Mouse (Mus musculus) lung, postnatal 14 days (tissue): ENCODE data around the gene Nrsn2.
"Not testable (repeated sequence)": the region's sequence is repeated elsewhere in the genome, so short reads cannot be mapped to it uniquely, and the experiment has no call there.

Experiments
- DNase-seq: peaks from one replicate; pipeline ENCODE4 v3.0.0; 2021

Gene Nrsn2

GRCm38 (mm10) chr2:152384191-152384590, 7.8 kb upstream of the Nrsn2 start:
- DNase-seq, result no peak

GRCm38 (mm10) chr2:152375652-152376344, 640 bp downstream of the Nrsn2 start:
- DNase-seq, result no peak

DNA sequence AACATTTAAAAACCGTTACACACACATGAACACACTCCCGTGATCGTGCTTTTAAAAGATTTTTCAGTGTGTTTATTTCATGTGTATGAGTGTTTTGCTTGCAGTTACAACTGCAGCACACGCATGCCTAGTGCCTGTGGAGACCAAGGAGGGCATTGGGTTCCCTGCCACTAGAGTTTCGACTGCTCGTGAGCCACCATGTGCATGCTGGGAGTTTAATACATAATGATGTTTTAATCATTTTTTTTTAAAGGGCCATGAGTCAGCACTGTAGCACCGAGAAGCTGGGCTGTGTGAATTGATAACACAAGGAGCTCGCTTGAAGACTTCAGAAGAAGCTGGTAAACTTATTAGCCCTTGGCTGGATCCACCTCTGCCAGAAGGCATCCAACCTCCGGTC, 2.9 kb downstream of the Nrsn2 start:
- DNase-seq, result no peak

GRCm38 (mm10) chr2:152372661-152373060, 3.8 kb downstream of the Nrsn2 start:
- DNase-seq, result no peak

DNA sequence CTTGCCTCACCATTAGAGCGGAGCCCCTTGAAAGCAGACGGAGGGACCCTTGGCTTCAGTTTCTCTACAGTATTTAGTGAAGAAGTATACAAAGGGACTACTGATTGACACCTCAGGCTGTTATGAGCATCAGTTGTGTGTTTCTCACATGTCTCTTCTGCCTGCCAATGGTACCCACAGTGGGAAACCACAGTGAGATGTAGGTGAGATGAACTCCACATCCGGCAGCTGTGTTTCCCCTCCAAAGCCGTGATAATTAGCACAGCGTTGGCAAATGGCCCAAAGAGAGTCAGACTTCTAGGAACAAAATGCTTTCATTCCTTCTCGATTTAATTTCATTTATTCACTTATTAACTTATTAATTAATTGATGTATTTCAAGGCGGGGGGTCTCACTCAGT, 4.3 kb downstream of the Nrsn2 start:
- no peak for DNase-seq

DNA sequence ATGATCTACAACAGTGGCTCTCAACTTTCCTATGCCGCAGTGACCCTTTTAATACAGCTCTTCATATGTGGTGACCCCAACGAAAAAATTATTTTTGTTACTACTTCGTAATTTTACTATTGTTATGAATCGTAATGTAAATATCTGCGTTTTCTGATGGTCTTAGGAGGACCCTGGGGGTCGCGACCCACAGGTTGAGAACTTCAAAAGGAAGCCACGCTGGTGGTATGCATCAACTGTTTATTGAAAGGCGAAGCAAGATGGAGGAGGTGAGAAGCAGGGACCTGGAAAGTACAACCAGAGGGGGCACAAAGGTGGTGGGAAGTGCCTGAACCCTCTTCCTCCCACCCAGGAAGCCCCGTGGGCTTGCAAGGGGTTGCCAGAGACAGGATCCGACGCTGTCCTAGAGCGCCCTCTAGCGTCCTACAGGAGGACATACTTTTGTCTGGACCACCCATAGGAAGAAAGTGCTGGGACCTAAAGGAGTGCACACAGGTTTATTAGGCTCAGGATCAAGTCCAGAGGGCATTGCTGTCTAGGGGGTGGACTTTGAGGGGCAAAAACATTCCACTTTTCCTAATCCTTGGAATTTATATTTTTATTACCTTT, 7.8 kb downstream of the Nrsn2 start:
- peak; percentile 76 for DNase-seq

DNA sequence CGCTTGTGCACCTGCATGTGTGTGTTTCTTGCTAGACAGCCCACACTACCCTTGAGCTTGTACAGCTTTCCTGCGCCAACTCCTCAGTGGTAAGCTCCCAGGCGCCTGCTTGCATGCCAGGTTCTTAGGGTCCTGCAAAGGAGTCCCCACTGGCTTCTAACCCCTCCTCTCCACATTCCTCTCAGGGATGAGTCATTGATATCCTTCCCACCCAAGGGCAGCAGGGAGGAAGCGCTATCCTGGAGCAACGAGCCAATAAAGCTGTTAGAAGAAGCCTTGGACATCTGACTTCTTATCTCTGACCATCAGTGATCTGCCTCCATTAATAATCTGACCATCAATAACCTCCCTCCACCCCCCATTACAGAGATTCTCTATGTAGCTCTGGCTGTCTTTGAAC, 8.5 kb downstream of the Nrsn2 start:
- no peak for DNase-seq

DNA sequence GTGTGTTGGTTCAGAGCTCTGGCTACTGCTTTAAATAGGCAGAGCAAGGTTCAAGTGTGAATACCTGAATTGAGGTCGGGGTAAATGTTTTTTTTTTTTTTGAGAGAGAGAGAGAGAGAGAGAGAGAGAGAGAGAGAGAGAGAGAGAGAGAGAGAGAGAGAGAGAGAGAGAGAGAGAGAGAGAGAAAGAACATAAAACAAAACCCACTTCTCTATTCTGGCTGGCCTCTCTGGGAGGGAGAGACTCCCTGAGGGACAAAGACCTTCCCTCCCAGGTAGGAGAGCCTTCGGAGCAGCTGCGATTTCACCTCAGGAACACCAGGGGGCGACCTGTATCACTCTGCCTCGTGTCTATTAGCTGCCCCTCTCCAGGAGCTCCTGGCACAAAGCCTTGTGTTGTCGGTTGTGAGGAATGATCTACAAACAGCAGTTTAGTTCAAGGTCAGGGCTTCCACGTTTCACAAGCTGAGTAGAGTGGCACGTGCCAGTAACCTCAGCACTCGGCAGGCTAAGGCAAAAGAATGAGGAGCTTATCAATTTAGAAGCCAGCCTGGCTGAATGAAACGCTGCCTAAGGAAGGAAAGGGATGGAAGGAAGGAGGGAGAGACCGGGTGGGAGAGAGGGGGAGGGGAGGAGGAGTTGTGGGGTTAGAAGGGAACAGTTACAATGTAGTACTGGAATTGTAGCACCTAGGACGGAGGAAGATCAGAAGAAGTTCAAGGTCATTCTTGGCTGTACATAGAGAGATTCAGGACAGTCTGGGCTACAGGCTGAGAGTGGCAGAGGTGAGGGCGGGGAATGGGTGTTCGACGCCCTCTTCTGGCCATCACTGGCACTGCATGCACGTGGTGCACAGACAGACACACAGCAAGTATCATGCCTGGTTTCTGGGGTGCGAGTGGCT, 12.9 kb downstream of the Nrsn2 start:
- DNase-seq, result peak; percentile 81

DNA sequence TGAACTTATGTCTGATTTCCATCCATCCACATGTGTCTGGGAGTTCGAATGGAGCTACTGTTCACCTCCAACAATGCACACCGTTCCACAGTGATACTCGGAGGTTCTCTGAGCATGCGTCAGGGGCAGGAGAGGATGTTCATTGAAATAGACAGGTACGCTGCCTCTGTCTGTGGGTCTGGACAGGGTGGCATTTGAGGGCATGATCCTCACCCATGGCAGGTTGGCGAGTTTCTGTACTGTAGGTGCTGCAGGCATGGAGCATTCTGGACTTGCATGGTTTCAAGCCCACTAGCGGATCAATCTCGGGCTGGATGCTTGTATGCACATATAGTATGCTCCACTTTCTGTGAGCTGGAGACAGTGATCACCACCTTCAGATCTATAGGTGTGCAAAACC, 15.2 kb downstream of the Nrsn2 start:
- DNase-seq, result no peak

DNA sequence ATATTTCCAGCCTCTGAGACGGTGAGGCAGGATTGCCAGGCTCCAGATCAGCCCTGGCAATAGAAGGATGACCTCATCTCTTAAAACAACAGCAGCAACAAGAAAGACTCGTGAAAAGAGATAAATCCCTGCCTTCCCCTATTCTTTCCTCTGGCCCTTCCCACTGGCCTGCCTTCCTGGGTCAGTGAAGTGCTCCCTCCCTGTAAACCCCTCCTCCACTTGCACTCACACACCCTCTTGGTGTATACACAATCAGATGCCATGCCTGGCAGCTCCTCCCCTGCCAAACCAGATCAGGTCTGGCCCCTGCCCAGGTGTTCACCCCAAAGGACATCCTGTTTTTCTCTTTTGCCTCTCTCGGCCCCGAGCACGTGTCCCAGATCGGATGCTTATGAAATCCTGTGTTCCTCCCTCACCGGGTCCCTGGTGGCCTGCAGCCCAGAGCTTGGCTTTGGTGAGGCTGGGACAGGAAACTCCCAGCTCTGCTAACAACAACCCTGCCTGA, 16.1 kb downstream of the Nrsn2 start:
- DNase-seq, result peak; percentile 77

DNA sequence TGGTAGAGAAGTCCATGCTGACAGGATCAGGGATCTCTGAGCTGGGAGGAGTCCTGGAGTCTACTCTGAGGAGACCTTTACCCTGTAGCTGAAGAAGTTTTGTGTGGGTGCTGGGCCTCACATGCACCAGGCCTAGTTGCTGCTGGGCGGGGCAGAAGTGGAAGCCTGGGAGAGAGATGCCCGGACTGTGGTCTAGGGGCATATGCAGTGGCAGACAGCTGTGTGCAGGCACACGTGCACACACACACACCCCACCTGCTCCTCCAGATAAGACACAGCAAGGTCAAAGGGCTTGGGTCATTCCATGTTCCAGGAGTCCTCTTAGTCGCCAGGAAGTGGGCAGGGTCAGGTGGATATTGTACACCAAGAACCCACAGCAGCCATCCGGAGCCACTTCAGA, 16.8 kb downstream of the Nrsn2 start:
- DNase-seq, result no peak

GRCm38 (mm10) chr2:152358977-152359376, 17.5 kb downstream of the Nrsn2 start:
- DNase-seq, result not testable (repeated sequence)

DNA sequence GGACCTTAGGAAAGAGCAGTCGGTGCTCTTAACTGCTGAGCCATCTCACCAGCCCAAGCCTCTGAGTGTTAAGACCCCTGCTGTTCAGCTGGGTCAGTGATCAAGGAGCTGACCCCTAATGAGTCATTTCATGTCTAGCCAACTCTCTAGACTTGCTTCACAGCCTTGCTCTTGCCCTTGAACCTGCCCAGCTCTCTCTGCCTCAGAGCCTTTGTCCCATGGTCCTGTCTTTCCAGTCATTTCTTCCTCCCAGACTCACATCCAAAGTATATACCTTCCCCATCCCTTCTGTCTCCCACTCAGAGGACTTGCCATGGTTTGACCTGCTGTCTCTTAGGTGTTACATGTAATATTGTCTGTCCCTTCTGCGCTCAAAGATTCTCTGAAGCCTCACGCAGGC, 19.2 kb downstream of the Nrsn2 start:
- DNase-seq, result no peak

DNA sequence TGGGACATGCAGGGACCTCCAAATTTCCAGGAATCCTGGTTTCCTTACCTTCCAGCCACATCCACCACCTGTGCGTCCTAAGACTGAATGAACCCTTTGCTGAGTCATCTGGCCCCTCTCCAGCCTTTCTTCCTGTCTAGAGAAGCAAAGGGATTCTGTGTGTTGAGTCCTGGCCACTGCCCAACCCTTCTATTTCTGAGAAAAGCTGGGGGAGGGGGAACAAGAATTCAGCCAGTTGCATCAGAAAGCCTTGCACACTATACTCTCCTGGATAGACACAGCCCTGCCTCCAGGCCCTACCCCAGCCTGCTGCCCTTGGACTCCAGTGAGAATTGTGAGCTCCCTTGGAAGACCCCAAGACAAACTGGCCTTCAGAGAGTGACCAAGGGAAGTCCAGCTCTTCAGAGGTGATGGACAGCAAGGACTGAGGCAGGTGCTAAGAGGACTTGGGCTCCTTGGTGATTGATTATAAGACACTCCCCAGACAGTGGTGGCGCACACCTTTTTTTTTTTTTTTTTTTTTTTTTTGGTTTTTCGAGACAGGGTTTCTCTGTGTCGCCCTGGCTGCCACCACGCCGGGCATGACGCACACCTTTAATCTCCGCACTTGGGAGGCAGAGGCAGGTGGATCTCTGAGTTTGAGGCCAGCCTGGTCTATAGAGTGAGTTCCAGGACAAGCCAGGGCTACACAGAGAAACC, 26.4 kb downstream of the Nrsn2 start:
- peak; percentile 63 for DNase-seq

GRCm38 (mm10) chr2:152349205-152349604, 27.2 kb downstream of the Nrsn2 start:
- no peak for DNase-seq

GRCm38 (mm10) chr2:152347722-152348121, 28.7 kb downstream of the Nrsn2 start:
- no peak for DNase-seq

DNA sequence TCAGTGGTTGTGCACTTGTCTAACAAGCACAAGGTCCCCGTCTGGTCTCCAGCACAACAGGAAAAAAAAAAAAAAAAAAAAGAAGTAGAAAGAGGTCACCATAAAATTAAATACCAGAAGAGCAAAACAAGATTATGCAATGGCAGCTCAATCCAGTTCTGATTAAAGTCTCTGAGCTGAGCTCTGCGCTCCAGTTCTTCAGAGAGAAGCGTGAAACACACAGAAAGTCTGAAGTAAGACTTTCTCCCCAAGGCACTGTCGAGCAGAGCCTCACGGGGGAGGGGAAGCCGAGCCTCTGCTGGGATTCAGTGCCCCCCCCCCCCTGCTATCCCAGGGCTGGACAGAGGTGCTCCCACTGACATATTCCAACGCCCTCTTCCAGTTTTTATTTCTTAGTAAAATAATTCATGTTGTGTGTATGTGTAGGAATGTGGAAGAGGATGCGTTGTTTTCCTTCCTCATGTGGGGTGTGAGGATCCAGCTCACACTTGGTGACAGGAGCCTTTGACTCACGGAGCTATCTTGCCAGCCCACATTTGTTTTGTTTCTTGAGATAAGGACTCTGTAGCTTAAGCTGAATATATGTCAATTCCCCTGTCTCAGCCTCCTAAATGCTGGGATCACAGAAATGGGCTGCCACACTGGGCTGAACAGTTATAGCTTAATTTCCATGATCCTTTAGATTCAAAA, 29.5 kb downstream of the Nrsn2 start:
- DNase-seq, result no peak

GRCm38 (mm10) chr2:152345393-152345792, 31.0 kb downstream of the Nrsn2 start:
- DNase-seq, result no peak

GRCm38 (mm10) chr2:152344909-152345308, 31.5 kb downstream of the Nrsn2 start:
- no peak for DNase-seq

GRCm38 (mm10) chr2:152344361-152344760, 32.1 kb downstream of the Nrsn2 start:
- DNase-seq, result peak; percentile 48

DNA sequence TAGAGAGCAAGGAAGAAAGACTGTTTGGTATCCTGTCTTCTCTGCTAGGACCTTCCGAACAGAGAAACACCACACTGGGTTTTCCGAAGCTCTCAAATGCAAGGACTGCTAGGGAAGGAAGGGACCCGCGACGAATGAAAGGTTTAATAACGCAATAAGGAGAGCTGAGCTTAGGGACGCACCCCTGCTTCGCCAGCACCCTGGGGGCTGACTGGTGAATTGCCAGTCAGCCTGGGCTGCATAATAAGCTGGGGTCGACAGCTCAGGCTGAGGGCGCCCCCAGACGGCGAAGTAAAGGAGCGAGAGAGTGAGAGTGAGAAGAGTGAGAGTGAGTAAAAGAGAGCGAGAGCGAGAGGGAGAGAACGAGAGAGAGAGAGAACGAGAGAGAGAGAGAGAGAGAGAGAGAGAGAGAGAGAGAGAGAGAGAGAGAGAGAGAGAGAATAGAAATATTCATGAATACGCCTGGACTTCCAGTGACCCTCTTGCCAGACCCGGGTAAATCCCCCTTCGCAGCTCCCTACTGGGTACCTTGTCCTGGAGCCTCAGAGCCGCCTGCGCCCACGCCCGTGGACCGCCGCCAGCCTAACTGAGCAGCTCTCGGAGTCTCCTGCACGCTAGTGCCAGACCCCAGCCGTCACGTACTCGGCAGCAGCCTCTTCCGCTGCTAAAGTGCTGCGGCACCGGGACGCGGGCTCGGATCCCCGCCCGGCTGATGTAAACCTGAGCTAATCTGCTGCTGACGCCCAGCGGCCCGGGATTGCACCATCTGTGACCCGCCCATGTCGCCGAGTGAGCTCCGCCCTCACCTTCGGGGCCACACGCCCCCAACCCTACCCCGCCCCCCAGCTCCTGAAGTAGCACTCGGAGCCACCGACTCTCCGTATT, 32.9 kb downstream of the Nrsn2 start, which contains the start of gene Trib3:
TSS of gene Trib3 (minus strand) at position 704 of the 885 bp plus-strand sequence.
- peak; percentile 83 for DNase-seq
